Mouse (Mus musculus) liver, embryonic 11.5 days (tissue): ENCODE data around the gene Scgb1c1. TPM values are rescaled to one million over a fixed set of nuclear protein-coding genes. Genes with fewer than 3 reads are reported as not detected.

Experiments
- ATAC-seq: fragments of 200-750 bp; cut with Nextera tagmentation; replicated peaks from 2 replicates; pipeline ENCODE4 v1.8.0; 2017; ENCODE audit warnings: moderate number of reproducible peaks, mild to moderate bottlenecking, moderate TSS enrichment, moderate library complexity; ENCODE audit not compliant: low FRiP score
- DNase-seq: peaks from one replicate; pipeline ENCODE4 v3.0.0-alpha.2; 2017; ENCODE audit warnings: low spot score
- H3K27ac ChIP-seq: fragments of 300-500 bp; sonication (generic); 2 replicates; pipeline ENCODE4 v1.5.1; 2014; ENCODE audit warnings: mild to moderate bottlenecking, low read depth, low read length, control low read depth
- H3K27me3 ChIP-seq: fragments of 300-500 bp; sonication (generic); replicated peaks from 2 replicates; pipeline ENCODE4 v1.6.1; 2014; ENCODE audit warnings: low read length, mixed read lengths; ENCODE audit not compliant: control insufficient read depth, insufficient read depth
- H3K36me3 ChIP-seq: fragments of 300-500 bp; sonication (generic); 2 replicates; pipeline ENCODE4 v1.6.1; 2014; ENCODE audit warnings: mild to moderate bottlenecking, low read length, moderate library complexity, mixed read lengths; ENCODE audit not compliant: control insufficient read depth, insufficient read depth
- H3K4me1 ChIP-seq: fragments of 300-500 bp; sonication (generic); replicated peaks from 2 replicates; pipeline ENCODE4 v1.6.1; 2014; ENCODE audit warnings: low read length, mixed read lengths; ENCODE audit not compliant: control insufficient read depth, insufficient read depth
- H3K4me2 ChIP-seq: fragments of 300-500 bp; sonication (generic); 2 replicates; pipeline ENCODE4 v1.6.1; 2014; ENCODE audit warnings: mild to moderate bottlenecking, control low read depth, moderate library complexity
- H3K4me3 ChIP-seq: fragments of 300-500 bp; sonication (generic); 2 replicates; pipeline ENCODE4 v1.5.1; 2014; ENCODE audit warnings: low read depth, low read length, control low read depth
- H3K9ac ChIP-seq: fragments of 300-500 bp; sonication (generic); 2 replicates; pipeline ENCODE4 v1.6.1; 2014; ENCODE audit warnings: low read depth, low read length, control low read depth
- H3K9me3 ChIP-seq: fragments of 300-500 bp; sonication (generic); 2 replicates; pipeline ENCODE4 v1.6.1; 2016; ENCODE audit warnings: low read length, inconsistent platforms, mixed read lengths; ENCODE audit not compliant: control insufficient read depth
- WGBS: fragments of 180-500 bp; shearing (Covaris S2); extraction: QIAGEN DNeasy Blood & Tissue Kit; methylation state at CpG from one replicate; pipeline ENCODE4 v1.1.7; 2014; 5-methylcytosine and 5-hydroxymethylcytosine counted together
- polyA plus RNA-seq: library from polyadenylated mRNA; unstranded; fragments of >200 nt; fragmentation: Nextera tagmentation; extraction: Ambion mirVana; gene quantifications from 2 replicates; pipeline ENCODE4 v1.2.1, GENCODE M21; 2014

Gene Scgb1c1
- polyA plus RNA-seq, 1 experiment from 2014 or later = not detected

DNA sequence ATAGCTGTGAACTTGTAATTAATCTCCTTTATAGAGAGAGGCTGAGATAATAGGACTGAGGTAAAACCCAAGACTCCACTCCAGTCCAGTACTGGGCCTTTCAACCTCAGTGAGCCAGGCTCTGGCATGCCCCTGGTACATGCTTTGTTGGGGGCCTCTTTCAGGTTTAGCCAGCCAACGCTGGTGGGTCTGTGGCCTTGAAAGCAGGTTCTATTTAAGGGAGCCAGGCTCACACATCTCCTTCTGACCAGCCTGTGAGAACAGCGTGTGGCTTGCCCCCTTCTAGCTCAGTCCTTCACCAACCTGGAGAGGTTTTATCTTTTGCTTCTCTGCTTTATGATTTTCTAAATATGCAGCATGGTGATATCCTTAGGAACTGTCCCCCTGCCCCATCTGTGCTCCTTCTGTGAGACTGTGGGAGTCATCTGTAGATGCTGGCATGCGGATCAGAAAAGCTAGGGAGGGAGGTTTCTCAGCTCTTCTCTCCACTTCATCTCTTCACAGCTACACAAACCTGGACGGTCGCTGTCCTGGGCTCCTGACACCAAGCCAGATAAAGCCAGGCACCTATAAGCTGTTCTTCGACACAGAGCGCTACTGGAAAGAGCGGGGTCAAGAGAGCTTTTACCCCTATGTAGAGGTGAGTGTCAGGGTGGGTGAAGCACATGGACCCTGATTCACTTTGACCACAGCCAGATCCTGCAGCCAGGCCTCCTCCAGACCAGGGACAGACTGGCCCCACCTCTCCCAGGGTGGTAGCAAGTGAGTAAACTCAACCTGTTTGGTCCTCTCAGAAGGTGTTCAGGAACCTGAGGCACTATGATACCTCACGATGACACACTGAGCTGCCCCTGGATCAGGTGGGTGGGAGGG, 8.9 kb upstream of the Scgb1c1 start:
- WGBS = 75% methylated on average over 9 of the region's 9 CpGs
- Histone ChIP-seq H3K27ac (no peak overlapping the region), H3K27me3 (peaks cover 18% of the 10 kb centered on the region), H3K36me3 (no peaks in the 10 kb centered on the region), H3K9ac (no peak overlapping the region), H3K4me2 (no peak overlapping the region), H3K4me1 (no peaks in the 10 kb centered on the region; the same call in 1 of the 2 replicates), H3K9me3 (no peaks in the 10 kb centered on the region), H3K4me3 (no peak overlapping the region)
- no peak for ATAC-seq
- DNase-seq = peak; percentile 27

DNA sequence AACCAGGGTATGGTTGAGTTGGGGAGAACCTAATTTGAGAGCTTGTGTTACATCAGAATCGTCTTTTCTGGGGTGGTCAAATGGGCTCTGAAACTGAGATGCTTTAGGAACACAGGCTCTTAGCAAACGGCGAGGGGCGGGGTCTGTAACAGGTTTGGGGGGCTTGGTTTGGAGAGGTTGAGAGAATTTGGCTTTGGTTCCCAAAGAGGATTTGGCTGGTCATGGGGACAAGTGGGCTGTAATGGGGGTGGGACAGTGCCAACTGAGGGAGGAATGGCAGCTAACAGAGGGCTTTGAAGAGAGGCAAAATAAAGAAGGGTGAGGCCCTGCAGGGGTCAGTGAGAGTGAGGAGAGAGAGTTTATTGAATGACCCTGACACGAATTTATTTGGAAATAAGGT, 5.8 kb upstream of the Scgb1c1 start:
- no peaks in the 10 kb centered on the region; the same call in 1 of the 2 replicates for H3K4me1 ChIP-seq
- H3K27me3 ChIP-seq = peaks cover 39% of the 10 kb centered on the region
- no peak overlapping the region for H3K27ac ChIP-seq
- no peak overlapping the region for H3K9ac ChIP-seq
- no peaks in the 10 kb centered on the region for H3K36me3 ChIP-seq
- 57% methylated on average over 5 of the region's 5 CpGs for WGBS
- H3K9me3 ChIP-seq = no peaks in the 10 kb centered on the region
- no peak overlapping the region for H3K4me3 ChIP-seq
- no peak for ATAC-seq
- DNase-seq = peak; percentile 20
- no peak overlapping the region for H3K4me2 ChIP-seq

DNA sequence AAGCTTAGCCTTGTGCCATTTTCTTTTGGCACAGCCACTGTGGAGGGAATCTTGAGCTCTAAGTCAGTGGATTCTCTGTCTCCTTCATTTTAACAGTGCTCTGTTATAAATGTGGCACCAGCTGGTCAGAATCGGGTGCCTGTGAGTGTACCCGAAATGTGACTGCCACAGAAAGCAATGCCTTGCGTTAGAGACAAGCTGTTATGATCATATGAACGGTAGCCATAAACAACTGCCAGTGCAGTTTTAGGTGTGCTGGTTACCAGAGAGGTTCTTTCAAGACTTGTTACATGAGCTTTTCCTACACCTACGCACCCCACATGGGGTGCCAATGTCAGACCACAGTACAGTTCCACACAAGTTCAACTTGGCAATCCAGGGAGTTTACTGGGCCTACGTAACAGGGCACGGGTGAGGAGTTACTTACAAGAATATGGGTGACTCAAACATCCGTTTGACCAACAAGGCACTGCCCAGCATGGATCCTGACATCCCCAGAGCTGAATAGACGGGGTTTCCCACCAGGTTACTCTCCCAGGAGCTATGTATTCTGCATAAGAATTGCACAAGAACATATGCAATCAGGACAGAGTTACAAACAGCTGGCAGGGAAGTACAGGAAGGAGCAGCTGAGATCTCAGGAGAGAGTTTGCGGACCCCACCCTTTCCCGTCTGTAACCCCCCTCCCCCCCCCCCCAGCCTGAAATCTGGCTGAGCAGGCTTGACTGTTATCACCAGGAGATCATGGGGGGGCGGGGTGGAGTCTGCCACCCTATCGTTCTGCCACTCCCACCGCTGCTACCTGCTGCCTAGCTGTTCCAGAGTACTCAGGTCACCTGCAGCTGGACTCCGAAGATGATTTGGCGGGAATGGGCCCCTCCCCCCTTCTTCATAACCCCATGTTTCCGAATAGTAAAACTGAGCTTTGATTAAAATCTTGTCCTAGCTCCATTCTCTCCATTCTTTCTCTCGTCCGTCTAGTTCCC, 4.3 kb upstream of the Scgb1c1 start:
- H3K9me3 ChIP-seq = no peaks in the 10 kb centered on the region
- ATAC-seq (no peak), DNase-seq (no peak)
- 36% methylated on average over 19 of the region's 19 CpGs for WGBS
- H3K27me3 ChIP-seq = peaks cover 39% of the 10 kb centered on the region
- no peaks in the 10 kb centered on the region for H3K36me3 ChIP-seq
- no peak overlapping the region for H3K9ac ChIP-seq
- H3K4me1 ChIP-seq = no peaks in the 10 kb centered on the region
- no peak overlapping the region for H3K4me3 ChIP-seq
- H3K4me2 ChIP-seq = no peak overlapping the region
- H3K27ac ChIP-seq = no peak overlapping the region

- Histone ChIP-seq H3K36me3 (no peaks in the 10 kb centered on the region), H3K4me3 (no peak overlapping the region), H3K9me3 (no peaks in the 10 kb centered on the region), H3K4me2 (no peak overlapping the region), H3K27ac (no peak overlapping the region), H3K9ac (no peak overlapping the region), H3K27me3 (peaks cover 39% of the 10 kb centered on the region), H3K4me1 (no peaks in the 10 kb centered on the region)
- WGBS = 66% methylated on average over 7 of the region's 7 CpGs
- DNase-seq = no peak
- no peak for ATAC-seq
These were observed 1.5 kb upstream of the Scgb1c1 start for GRCm38 (mm10) chr7:140843806-140844205.

- no peak for DNase-seq
- H3K9me3 ChIP-seq = no peaks in the 10 kb centered on the region
- no peaks in the 10 kb centered on the region for H3K36me3 ChIP-seq
- no peak overlapping the region for H3K9ac ChIP-seq
- ATAC-seq = no peak
- no peak overlapping the region for H3K4me3 ChIP-seq
- H3K27me3 ChIP-seq = peaks cover 29% of the 10 kb centered on the region
- no peak overlapping the region for H3K4me2 ChIP-seq
- H3K27ac ChIP-seq = no peak overlapping the region
- 62% methylated on average over 4 of the region's 4 CpGs for WGBS
- H3K4me1 ChIP-seq = no peaks in the 10 kb centered on the region
These were observed 336 bp downstream of the Scgb1c1 start for GRCm38 (mm10) chr7:140845683-140846082.

GRCm38 (mm10) chr7:140846676-140847075, 1.3 kb downstream of the Scgb1c1 start:
- Histone ChIP-seq H3K4me3 (no peak overlapping the region), H3K9ac (no peak overlapping the region), H3K36me3 (no peaks in the 10 kb centered on the region), H3K9me3 (no peaks in the 10 kb centered on the region), H3K27me3 (peaks cover 19% of the 10 kb centered on the region), H3K27ac (no peak overlapping the region), H3K4me1 (no peaks in the 10 kb centered on the region), H3K4me2 (no peak overlapping the region)
- no peak for DNase-seq
- 75% methylated on average over 10 of the region's 10 CpGs for WGBS
- ATAC-seq = no peak

DNA sequence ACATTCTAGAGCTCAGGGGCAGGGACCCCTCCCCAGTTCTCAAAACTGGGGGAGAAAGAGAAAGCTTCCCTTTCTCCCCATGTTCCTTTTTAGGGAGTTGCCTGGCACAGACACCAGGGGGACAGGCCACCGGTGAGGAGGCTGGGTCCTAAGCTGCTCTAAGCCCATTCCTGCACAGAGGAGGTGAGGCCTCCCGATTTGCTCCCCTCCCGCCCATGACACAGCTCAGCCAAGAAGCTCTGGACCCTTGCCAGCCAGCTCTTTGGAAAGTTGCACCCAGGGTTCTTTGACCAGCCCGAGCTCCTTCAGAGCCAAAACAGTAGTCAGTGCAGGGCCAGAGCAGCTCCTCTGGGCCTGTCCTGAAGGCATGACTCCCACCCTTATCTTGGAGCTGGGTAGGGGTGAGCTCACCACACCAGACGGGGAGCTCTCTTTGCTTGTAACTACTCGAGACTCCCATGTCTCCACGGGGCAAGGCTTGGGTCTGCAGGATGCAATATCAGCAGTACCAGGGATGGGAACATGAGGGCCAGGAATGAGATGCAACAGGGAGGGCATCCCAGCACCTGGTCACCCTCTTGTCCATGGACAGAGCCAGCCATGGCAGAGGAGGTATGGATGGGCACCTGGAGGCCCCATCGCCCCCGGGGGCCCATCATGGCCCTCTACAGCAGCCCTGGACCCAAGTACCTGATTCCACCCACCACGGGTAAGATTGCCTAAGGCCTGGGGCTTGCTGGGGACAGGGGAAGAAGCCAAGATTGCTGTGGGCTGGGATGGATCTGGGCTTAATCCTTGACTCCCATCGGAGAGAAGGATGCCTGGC, 2.6 kb downstream of the Scgb1c1 start, which contains the start of gene Odf3:
Gene Odf3, plus strand, starts transcription at position 51 of the 826 bp plus-strand sequence.
- Histone ChIP-seq H3K4me2 (no peak within 1 kb of the TSS), H3K27me3 (peaks cover 9% of the 10 kb centered on the region), H3K27ac (no peak within 1 kb of the TSS), H3K4me3 (no peak within 1 kb of the TSS), H3K9ac (no peak within 1 kb of the TSS), H3K4me1 (no peaks in the 10 kb centered on the region), H3K9me3 (no peaks in the 10 kb centered on the region), H3K36me3 (peaks cover 11% of the 10 kb centered on the region; the same call in 1 of the 2 replicates)
- WGBS = 59% methylated on average over 11 of the region's 11 CpGs
- no peak for ATAC-seq
- no peak for DNase-seq

- H3K36me3 ChIP-seq = peaks cover 17% of the 10 kb centered on the region
- H3K4me2 ChIP-seq = no peak overlapping the region
- no peaks in the 10 kb centered on the region for H3K9me3 ChIP-seq
- no peak overlapping the region for H3K9ac ChIP-seq
- DNase-seq = no peak
- peaks cover 5% of the 10 kb centered on the region; the same call in 1 of the 2 replicates for H3K27me3 ChIP-seq
- 86% methylated on average over 10 of the region's 10 CpGs for WGBS
- no peak overlapping the region for H3K4me3 ChIP-seq
- ATAC-seq = no peak
- H3K4me1 ChIP-seq = peaks cover 4% of the 10 kb centered on the region; the same call in 1 of the 2 replicates
- H3K27ac ChIP-seq = no peak overlapping the region
These were observed 3.2 kb downstream of the Scgb1c1 start for GRCm38 (mm10) chr7:140848591-140848990.
